Mouse (Mus musculus) MN1 (cell line): ENCODE measurements at regions not wholly inside any gene's neighbourhood (a gene's known extent, or its start where the extent isn't known, plus 50 kb on each side); places are given as distances from the start of the nearest gene placed in this dataset.
"Not testable (repeated sequence)": the region's sequence is repeated elsewhere in the genome, so short reads cannot be mapped to it uniquely, and the experiment has no call there.

Experiments
- DNase-seq: peaks from one replicate; pipeline ENCODE4 v3.0.0-alpha.2; 2016; ENCODE audit warnings: low spot score

DNA sequence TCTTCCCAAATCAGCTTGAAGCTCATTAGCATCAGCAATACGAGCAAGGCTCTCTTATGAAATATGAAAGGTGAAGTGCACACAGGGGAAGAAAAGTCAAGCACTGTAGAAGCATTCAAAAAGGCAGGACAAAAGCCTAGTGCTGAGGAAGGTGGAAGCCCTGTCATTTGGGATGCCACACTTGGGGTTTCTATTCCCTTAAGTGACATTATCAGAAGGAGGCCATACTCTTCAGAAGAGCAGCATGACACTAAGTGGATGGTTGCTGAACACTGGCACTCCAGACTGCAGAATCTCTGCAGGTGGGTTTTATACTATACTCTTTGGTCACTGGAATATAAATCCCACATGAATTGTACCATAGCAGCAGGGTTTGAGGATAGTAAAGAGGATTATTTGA is 120.4 kb upstream of the Pcsk1 start:
- DNase-seq: no peak

DNA sequence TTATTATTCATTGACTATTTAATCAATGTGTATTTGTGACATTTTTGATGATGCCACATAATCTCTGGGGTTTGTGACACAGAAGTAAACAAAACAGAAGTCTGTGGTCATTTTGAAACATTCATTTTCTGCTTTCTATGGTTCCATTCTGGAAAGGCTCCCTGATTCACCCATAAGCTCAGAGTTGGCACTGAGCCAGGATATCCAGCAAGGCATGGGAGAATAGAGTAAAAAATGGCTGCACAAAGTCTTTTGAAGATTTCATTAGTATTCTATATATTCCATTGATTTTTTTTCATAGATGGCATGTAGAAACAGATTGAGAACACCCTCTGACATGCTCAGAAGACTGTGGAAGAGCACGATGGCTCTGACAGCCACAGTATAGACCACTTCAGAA is 133.8 kb upstream of the Pcsk1 start:
- DNase-seq: peak; percentile 8

DNA sequence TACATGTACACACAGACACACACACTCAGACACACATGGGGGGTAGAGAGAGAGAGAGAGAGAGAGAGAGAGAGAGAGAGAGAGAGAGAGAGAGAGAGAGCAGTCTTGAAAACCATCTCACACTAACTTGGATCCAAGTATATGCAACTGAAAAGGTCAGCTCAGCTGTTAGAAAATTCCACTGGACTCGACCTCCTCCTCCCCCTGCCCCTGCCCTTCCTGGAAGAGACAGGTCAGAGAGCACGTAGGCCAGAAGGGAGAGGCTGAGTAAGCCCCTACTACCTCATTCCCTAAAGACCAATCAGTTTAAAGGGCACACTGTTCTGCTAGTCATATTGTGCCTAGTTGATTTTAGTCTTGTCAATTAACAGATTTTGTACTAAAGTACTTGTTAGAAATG is 105.0 kb upstream of the Cast start:
- DNase-seq: not testable (repeated sequence)

DNA sequence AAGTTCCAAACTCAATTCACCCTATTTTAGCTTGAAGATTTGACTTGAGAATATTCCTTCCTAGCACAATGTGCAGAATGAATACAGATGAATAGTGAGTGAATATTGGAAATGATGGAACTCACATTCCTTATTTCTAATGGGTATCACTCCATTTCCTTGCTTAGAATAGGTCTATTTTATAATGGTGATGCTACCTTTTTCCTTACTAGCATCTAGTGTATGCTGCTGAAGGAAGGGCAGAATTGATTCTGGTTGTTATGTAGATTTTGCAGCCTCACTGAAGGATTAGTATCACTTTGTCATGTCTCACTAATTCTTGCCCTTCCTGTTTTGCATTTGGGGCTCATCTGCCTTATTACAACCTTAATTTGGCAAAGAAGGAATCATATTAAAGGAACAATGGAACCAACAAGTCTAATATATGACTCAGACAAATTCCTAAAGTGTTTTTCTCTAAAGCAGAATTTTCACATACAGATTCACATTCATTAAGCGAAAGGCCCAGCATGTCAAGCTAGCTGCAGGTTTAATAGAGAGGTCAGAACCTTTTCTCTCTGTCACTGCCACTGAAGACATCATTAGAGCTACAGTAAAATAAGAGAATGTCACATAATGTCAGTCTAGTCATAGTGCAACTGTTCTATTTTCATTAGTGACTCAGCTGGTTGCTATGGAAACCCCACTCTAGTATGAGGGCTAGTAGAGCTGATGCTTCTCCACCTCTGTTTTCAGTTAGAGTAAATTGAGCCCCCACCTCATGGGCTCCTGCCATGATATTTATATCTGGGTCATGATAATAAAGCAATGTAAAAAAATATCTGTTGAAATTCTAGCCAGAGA is 94.8 kb upstream of the Cast start:
- no peak for DNase-seq

DNA sequence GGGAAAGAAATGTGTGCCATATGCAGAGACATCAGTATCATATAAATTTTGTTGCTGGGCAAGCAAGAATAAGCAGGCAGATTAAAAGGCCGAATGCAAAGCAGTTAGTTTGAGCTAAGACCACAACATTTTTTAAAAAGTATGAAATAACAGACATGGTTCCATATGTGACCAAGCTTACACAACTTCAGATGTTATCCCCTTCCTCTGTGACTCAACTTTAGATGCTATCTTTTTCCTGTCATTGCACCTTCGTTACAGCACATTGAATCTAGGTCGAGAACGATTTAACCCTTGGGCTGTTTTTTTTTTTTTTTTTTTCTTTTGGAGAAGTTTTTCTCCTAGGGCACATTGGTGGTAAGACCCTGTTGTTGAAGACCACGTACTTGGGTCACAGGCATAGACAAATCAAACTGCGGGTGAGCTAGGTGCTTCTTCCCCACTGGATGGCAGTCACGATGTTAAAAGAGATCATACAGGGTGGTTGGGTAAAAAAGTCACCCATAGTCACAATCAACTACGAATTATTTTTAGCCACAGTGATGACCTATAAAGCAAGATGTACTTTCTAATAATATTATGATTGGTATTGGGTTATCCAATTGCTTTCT is 81.4 kb upstream of the Cast start:
- DNase-seq: no peak

DNA sequence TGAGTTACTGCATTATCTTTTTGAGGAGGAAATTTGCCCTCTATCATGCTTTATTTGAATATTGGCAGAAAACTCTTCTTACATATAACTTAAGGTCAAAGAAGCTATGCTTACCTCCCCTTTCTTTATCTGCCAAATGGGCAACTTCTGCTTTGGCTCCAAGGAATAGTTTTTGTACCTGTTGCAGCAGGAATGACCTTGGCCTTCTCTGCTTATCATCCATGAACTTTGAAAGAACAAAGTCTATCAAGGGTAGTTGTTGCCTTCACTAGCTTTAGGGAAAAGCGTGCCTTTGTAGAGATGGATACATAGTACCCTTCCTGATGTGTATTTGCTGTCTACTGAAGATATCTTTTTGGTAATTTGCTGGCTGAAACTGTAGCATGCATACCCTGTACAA is 59.1 kb upstream of the Cast start:
- no peak for DNase-seq

DNA sequence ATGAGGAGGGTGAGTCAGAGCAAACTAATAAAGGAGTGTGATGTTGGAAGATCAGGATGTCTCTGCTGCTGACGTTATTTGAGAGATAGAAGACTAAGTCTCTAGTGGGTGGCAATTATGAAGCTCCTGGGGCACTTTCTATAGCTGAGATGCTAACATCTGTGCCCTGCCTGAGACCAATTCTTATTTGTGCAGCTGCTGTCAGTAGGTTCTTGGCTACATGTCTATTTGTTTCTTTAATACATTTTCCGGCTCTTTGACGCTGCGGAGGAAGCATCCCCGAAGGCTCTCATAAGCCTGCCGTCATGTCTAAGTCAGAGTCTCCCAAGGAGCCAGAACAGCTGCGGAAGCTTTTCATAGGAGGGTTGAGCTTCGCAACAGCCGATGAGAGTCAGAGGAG is 55.4 kb upstream of the Cast start:
- DNase-seq: no peak

DNA sequence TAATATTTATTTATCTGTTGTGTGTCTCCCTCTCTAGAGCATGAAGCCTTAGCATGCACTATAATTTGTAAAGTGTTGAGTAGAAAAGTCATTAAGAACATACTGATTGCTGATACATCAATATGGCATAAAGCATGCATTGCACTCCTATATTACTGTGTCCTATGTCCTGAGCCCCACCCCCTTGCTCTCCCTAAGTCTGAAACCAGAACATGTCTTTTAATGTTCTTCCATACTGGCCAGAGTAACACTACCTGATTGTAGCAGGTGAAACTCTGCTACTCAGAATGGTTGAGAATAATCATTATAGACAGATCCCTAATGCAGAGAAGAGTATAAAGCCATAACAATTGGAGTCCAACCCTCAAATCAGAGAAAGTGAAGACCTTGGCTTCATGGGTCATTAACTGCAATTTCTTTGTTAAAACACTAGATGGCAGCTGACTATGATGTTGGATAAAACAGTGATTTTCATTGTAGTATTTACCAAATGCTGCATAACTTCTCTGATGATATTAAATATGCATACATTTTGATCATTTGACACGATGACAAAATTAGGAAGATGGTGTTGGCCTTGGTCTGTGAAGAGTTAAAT is 52.9 kb upstream of the Cast start:
- DNase-seq: peak; percentile 14
